Mouse (Mus musculus) cortical plate, adult 2 months (tissue): ENCODE results near the gene Syt3.

Experiments used
- CTCF ChIP-seq: fragments of 200-500 bp; IDR thresholded peaks from 2 replicates; pipeline ENCODE4 v1.5.1; 2011; ENCODE audit warnings: mild to moderate bottlenecking, control low read depth, low read length; ENCODE audit not compliant: insufficient read depth; ENCODE audit errors: extremely low read depth
- POLR2A ChIP-seq: fragments of 200-500 bp; IDR thresholded peaks from 2 replicates; pipeline ENCODE4 v1.6.1; 2011; ENCODE audit warnings: mild to moderate bottlenecking, low read length, control low read depth; ENCODE audit not compliant: insufficient read depth; ENCODE audit errors: extremely low read depth

DNA sequence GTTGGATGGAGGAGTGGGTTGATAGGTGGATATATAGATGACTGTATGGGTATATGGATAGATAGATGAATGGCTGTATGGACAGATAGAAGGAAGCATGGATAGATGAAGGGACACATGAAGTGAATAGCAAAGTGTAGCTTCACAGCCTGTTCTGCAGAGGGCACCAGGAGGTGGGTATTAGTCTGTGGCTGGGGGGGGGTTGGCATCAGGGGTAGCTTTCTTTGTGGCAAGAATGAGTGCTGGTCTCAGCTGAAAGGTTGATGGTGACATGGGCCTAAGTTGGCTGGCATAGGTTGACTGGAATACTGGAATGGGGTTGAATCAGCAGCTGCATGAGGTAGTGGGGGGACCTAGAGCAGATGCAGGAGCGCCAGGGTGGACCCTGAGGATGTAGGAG lies 57.3 kb downstream of the Syt3 start:
- TF ChIP-seq POLR2A (no peak), CTCF (no peak)
